Comparison of ENCODE assay signal across 9 mouse cellular contexts in the genomic region with DNA sequence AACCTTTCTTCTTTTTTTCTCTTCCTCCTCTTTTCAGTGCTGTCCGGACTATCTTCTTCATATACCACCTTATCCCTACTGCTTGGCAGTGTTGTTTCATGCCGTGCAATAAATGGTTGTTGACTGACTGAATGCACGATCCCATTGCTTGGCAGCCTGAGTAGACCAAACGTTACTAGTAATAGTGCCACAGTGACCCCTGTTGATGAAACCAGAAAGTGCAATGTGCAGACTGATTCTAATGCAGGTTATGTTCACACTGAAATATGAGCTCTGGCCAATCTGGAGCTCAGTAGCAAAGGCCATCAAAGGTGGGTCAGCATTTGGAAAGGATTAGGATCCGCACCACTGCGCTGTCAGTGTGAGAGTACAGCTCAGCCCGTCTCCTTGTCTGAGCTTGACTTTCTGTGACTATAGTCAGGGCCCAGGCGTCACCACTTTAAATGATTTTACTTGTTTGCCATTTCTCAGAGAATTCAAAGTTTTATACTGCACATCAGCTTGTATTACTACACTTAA. TPM values are rescaled to one million over a fixed set of nuclear protein-coding genes. Genes with fewer than 3 reads are reported as not detected.
DNase-seq lines count a peak whose midpoint lies in the region; ATAC-seq and TF ChIP-seq lines count a peak whose summit lies in the region.
"Had no signal": no experiment of that assay in that cellular context is flagged by ENCODE, and none has a peak within 500 bp of the region (broad histone marks: within the 10 kb centered on the region; RNA-seq: fewer than 3 reads in every experiment).

No protein-coding gene starts in this region.

- ATAC-seq in stomach, embryonic 15.5 days (ENCODE audit: insufficient read depth, low FRiP score, low read depth), result no peak

- no peaks in the 10 kb centered on the region for H3K36me3 ChIP-seq in stomach, embryonic 15.5 days
- H3K36me3 ChIP-seq: heart, embryonic 15.5 days had no signal

- no peak overlapping the region for H3K27ac ChIP-seq in bone marrow macrophage, adult 2 months (ENCODE audit: insufficient read depth, low read depth, low read length)
- peak overlapping the region; percentile 35; the same call in 1 of the 2 replicates for H3K27ac ChIP-seq in stomach, embryonic 15.5 days
- H3K27ac ChIP-seq: heart, embryonic 15.5 days had no signal

- no peaks in the 10 kb centered on the region for H3K27me3 ChIP-seq in stomach, embryonic 15.5 days (replicated peaks)
- H3K27me3 ChIP-seq: heart, embryonic 15.5 days had no signal

- H3K9me3 ChIP-seq in stomach, embryonic 15.5 days, result no peaks in the 10 kb centered on the region
- H3K9me3 ChIP-seq: heart, embryonic 15.5 days had no signal

- no peak for TF ChIP-seq POLR2A in bone marrow macrophage, adult 2 months (IDR thresholded peaks at IDR 0.05; ENCODE audit: borderline replicate concordance, low read depth, low read length)

- no peaks in the 10 kb centered on the region for H3K4me1 ChIP-seq in bone marrow macrophage, adult 2 months (ENCODE audit: control insufficient read depth, insufficient read depth, low read length)
- no peaks in the 10 kb centered on the region for H3K4me1 ChIP-seq in stomach, embryonic 15.5 days

- no peak overlapping the region for H3K4me2 ChIP-seq in stomach, embryonic 15.5 days
- H3K4me2 ChIP-seq: heart, embryonic 15.5 days had no signal

- H3K9ac ChIP-seq in stomach, embryonic 15.5 days, result no peak overlapping the region
- H3K9ac ChIP-seq: heart, embryonic 15.5 days had no signal

- 53% methylated on average over 8 of the region's 8 CpGs for WGBS in stomach, embryonic 15.5 days

- DNase-seq in cerebellum, postnatal 14 days, result peak; percentile 52 to 72
- DNase-seq in cerebellum, adult 8-10 months, result no peak
- peak; percentile 89 for DNase-seq in 3T3-L1 (ENCODE audit: low read depth, low spot score)
- DNase-seq in gastrocnemius, postnatal 25 days, result peak; percentile 20
- peak; percentile 80 for DNase-seq in layer of hippocampus, adult 11-12 months (ENCODE audit: low spot score)
- DNase-seq in lung, postnatal 10 days, result peak; percentile 59

- H3K4me3 ChIP-seq in bone marrow macrophage, adult 2 months (ENCODE audit: insufficient read depth, low read length), result no peak overlapping the region
- no peak overlapping the region for H3K4me3 ChIP-seq in stomach, embryonic 15.5 days (replicated peaks)
- H3K4me3 ChIP-seq: heart, embryonic 15.5 days had no signal

- TF ChIP-seq CTCF in bone marrow macrophage, adult 2 months (IDR thresholded peaks at IDR 0.05; ENCODE audit: low read depth, low read length), result 0 out of 2 replicates have a peak, but pooled peaks have one; percentile 15

RNA-seq across cellular contexts. Expression of a gene that starts 22.3 kb away (rescaled TPM):
- polyA plus RNA-seq in bone marrow macrophage, adult 2 months (2012; ENCODE audit: insufficient read depth, insufficient read length, missing spikeins), result 0.15 TPM in 1 of 2 replicates, not detected in the other
- total RNA-seq in gastrocnemius, postnatal 25 days (2021), result 10 to 100 TPM; 17.9 to 25.7 TPM
- polyA plus RNA-seq in stomach, embryonic 15.5 days (2015; fragmentation: Nextera tagmentation; extraction: Ambion mirVana), result 1.8 and 2.3 TPM in 2 replicates
